Mouse (Mus musculus) testis, adult 2 months (tissue): Measurements from ENCODE around the gene Bcl2l1. TPM values are rescaled to one million over a fixed set of nuclear protein-coding genes. Genes with fewer than 3 reads are reported as not detected.

ENCODE experiments used
- H3K27ac ChIP-seq: fragments of 200-500 bp; 2 replicates; pipeline ENCODE4 v1.5.1; 2012; ENCODE audit warnings: low read depth, low read length; ENCODE audit not compliant: control insufficient read depth, insufficient read depth
- H3K27me3 ChIP-seq: fragments of 200-500 bp; 2 replicates; pipeline ENCODE4 v1.6.1; 2012; ENCODE audit warnings: mild to moderate bottlenecking, low read length, moderate library complexity; ENCODE audit not compliant: control insufficient read depth, insufficient read depth
- H3K36me3 ChIP-seq: fragments of 200-500 bp; 2 replicates; pipeline ENCODE4 v1.6.1; 2012; ENCODE audit warnings: mild to moderate bottlenecking, low read length; ENCODE audit not compliant: control insufficient read depth, insufficient read depth
- H3K4me1 ChIP-seq: fragments of 200-500 bp; 2 replicates; pipeline ENCODE4 v1.6.1; 2012; ENCODE audit warnings: low read length; ENCODE audit not compliant: control insufficient read depth, insufficient read depth
- H3K4me3 ChIP-seq: fragments of 200-500 bp; 2 replicates; pipeline ENCODE4 v1.5.1; 2012; ENCODE audit warnings: low read depth, mild to moderate bottlenecking, low read length, moderate library complexity, mixed read lengths; ENCODE audit not compliant: control insufficient read depth
- CTCF ChIP-seq: fragments of 200-500 bp; IDR thresholded peaks from 2 replicates; pipeline ENCODE4 v1.5.1; 2012; ENCODE audit warnings: low read depth, mild to moderate bottlenecking, inconsistent platforms, low read length, moderate library complexity; ENCODE audit not compliant: control insufficient read depth, insufficient read depth, insufficient replicate concordance
- POLR2A ChIP-seq: fragments of 200-500 bp; IDR thresholded peaks from 2 replicates; pipeline ENCODE4 v1.6.1; 2012; ENCODE audit warnings: low read depth, mild to moderate bottlenecking, inconsistent platforms, low read length, moderate library complexity; ENCODE audit not compliant: control insufficient read depth
- polyA plus RNA-seq: library from polyadenylated mRNA; depleted of rRNA; stranded (reverse); fragments of >200 nt; gene quantifications from 2 replicates; pipeline ENCODE4 v1.2.3, GENCODE M21; 2012; rRNA removed

Gene Bcl2l1
- 74.9 and 80.8 TPM in 2 replicates for polyA plus RNA-seq

- no peaks in the 10 kb centered on the region for H3K27me3 ChIP-seq
- peaks cover 1% of the 10 kb centered on the region for H3K36me3 ChIP-seq
- TF ChIP-seq CTCF = peak; percentile 99
- TF ChIP-seq POLR2A = peak; percentile 60; the same call in 1 of the 2 replicates
- peak within 1 kb of the TSS; percentile 97 for H3K4me3 ChIP-seq
- peak within 1 kb of the TSS; percentile 83 for H3K27ac ChIP-seq
- peaks cover 7% of the 10 kb centered on the region for H3K4me1 ChIP-seq
Measured at GRCm38 (mm10) chr2:152831019-152831878, at the start of gene Bcl2l1. Gene Bcl2l1, minus strand, starts transcription at chr2:152831728.

GRCm38 (mm10) chr2:152880898-152881297 is 49.4 kb upstream of the Bcl2l1 start:
- Histone ChIP-seq H3K36me3 (peaks cover 6% of the 10 kb centered on the region), H3K4me3 (no peak overlapping the region), H3K27ac (no peak overlapping the region), H3K27me3 (no peaks in the 10 kb centered on the region), H3K4me1 (no peaks in the 10 kb centered on the region)
- TF ChIP-seq POLR2A (no peak), CTCF (no peak)

GRCm38 (mm10) chr2:152878239-152878638 is 46.7 kb upstream of the Bcl2l1 start:
- Histone ChIP-seq H3K4me3 (no peak overlapping the region), H3K4me1 (no peaks in the 10 kb centered on the region), H3K36me3 (peaks cover 6% of the 10 kb centered on the region), H3K27ac (no peak overlapping the region), H3K27me3 (no peaks in the 10 kb centered on the region)
- TF ChIP-seq CTCF (no peak), POLR2A (no peak)

- no peaks in the 10 kb centered on the region for H3K4me1 ChIP-seq
- no peak overlapping the region for H3K4me3 ChIP-seq
- TF ChIP-seq POLR2A (no peak), CTCF (no peak)
- H3K36me3 ChIP-seq = 0 out of 2 replicates have a peak, but pooled peaks cover 1% of the 10 kb centered on the region
- no peak overlapping the region for H3K27ac ChIP-seq
- H3K27me3 ChIP-seq = no peaks in the 10 kb centered on the region
Measured at GRCm38 (mm10) chr2:152863346-152863745, 31.8 kb upstream of the Bcl2l1 start.

- Histone ChIP-seq H3K27me3 (no peaks in the 10 kb centered on the region), H3K4me3 (no peak overlapping the region), H3K36me3 (0 out of 2 replicates have a peak, but pooled peaks cover 1% of the 10 kb centered on the region), H3K4me1 (no peaks in the 10 kb centered on the region), H3K27ac (no peak overlapping the region)
- TF ChIP-seq CTCF (no peak), POLR2A (no peak)
Measured at GRCm38 (mm10) chr2:152862638-152863037, 31.1 kb upstream of the Bcl2l1 start.

GRCm38 (mm10) chr2:152861891-152862290 is 30.4 kb upstream of the Bcl2l1 start:
- H3K4me3 ChIP-seq = no peak overlapping the region
- H3K27me3 ChIP-seq = no peaks in the 10 kb centered on the region
- no peaks in the 10 kb centered on the region for H3K4me1 ChIP-seq
- TF ChIP-seq POLR2A (no peak), CTCF (no peak)
- 0 out of 2 replicates have a peak, but pooled peaks cover 1% of the 10 kb centered on the region for H3K36me3 ChIP-seq
- H3K27ac ChIP-seq = no peak overlapping the region

- no peak for TF ChIP-seq POLR2A
- TF ChIP-seq CTCF = no peak
- Histone ChIP-seq H3K4me1 (no peaks in the 10 kb centered on the region), H3K27ac (no peak overlapping the region), H3K4me3 (no peak overlapping the region), H3K27me3 (no peaks in the 10 kb centered on the region), H3K36me3 (0 out of 2 replicates have a peak, but pooled peaks cover 1% of the 10 kb centered on the region)
Measured at GRCm38 (mm10) chr2:152859501-152859900, 28.0 kb upstream of the Bcl2l1 start.

- Histone ChIP-seq H3K27ac (peak overlapping the region; percentile 95), H3K27me3 (no peaks in the 10 kb centered on the region), H3K4me1 (no peaks in the 10 kb centered on the region), H3K36me3 (no peaks in the 10 kb centered on the region), H3K4me3 (peak overlapping the region; percentile 95)
- TF ChIP-seq CTCF = no peak
- no peak for TF ChIP-seq POLR2A
Measured at GRCm38 (mm10) chr2:152848466-152848865, 16.9 kb upstream of the Bcl2l1 start.
